Mouse (Mus musculus) small intestine, adult 2 months (tissue): ENCODE data around the gene Dhx40.

Experiments
- CTCF ChIP-seq: fragments of 200-500 bp; IDR thresholded peaks from 2 replicates; pipeline ENCODE4 v1.5.1; 2012; ENCODE audit warnings: low read depth, mild to moderate bottlenecking, control low read depth, inconsistent platforms, low read length, moderate library complexity, mixed read lengths; ENCODE audit not compliant: insufficient replicate concordance, insufficient read length; ENCODE audit errors: extremely low read depth
- POLR2A ChIP-seq: fragments of 200-500 bp; IDR thresholded peaks from 2 replicates; pipeline ENCODE4 v1.6.1; 2012; ENCODE audit warnings: low read depth, mild to moderate bottlenecking, control low read depth, inconsistent platforms, low read length, moderate library complexity

DNA sequence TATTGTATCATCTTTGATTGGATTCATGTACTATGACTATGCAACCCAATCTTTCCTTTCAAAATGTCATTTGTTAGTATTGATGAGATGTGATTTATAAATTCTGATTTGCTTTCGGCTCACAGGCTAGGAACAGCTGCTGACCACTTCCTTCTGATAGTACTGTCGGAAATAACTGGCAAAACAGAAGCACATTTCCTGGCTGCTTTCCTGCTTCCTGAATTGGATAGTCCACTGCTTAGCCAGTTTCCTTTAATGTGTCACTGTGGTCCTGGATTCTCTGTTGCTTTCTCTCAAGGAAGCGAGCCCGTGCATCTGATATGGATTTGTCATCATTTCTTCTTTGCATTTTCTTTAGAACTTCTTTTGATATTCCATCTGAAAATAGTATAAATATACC lies 37.7 kb downstream of the Dhx40 start:
- no peak for TF ChIP-seq POLR2A
- TF ChIP-seq CTCF: no peak
